Mouse (Mus musculus) layer of hippocampus, postnatal 10 days (tissue): Measurements from ENCODE around the gene Mansc4. TPM values are rescaled to one million over a fixed set of nuclear protein-coding genes. Genes with fewer than 3 reads are reported as not detected.

Experiments used
- DNase-seq, 2 experiments: peaks; one replicate each; pipeline ENCODE4 v3.0.0; 2021; ENCODE audit warnings: low spot score in 2 of 2
- total RNA-seq, 2 experiments: library from RNA; stranded (reverse); gene quantifications; 2 replicates each; pipeline ENCODE4 v1.2.3; 2021

Gene Mansc4
- total RNA-seq, 2 experiments from 2014 or later: 0.87 TPM; not detected in 1

GRCm38 (mm10) chr6:147085398-147086040 lies 1.3 kb downstream of the Mansc4 start:
- DNase-seq: no peak

DNA sequence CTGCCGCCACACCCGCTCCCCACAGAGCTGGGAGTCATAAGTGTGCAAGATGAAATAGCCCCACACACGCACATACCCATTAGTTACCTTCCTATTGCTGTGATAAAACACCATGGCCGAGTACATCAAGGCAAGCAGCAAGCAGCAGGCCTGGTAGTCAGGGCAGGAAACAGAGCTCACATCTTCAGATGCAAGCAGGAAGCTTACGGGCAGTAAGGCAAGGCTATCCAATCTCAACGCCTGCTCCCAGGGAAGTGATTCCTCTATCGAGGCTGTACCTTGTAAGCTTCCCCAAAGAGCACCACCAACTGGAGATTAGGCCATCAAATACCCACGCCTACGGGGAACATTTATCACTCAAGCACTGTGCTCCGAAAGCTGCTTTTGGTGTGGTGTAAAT lies 6.9 kb downstream of the Mansc4 start:
- no peak for DNase-seq

- no peak for DNase-seq
Observed at GRCm38 (mm10) chr6:147076878-147077277, 10.0 kb downstream of the Mansc4 start.

GRCm38 (mm10) chr6:147075808-147076387 lies 10.9 kb downstream of the Mansc4 start:
- DNase-seq: no peak

- no peak for DNase-seq
Observed at GRCm38 (mm10) chr6:147064944-147065261, 21.9 kb downstream of the Mansc4 start.

- no peak for DNase-seq
Observed at GRCm38 (mm10) chr6:147064226-147064943, 22.4 kb downstream of the Mansc4 start.

- no peak for DNase-seq
Observed at GRCm38 (mm10) chr6:147062694-147063093, 24.1 kb downstream of the Mansc4 start.

GRCm38 (mm10) chr6:147062034-147062433 lies 24.8 kb downstream of the Mansc4 start:
- no peak for DNase-seq

- no peak for DNase-seq
Observed at GRCm38 (mm10) chr6:147061630-147062029, 25.2 kb downstream of the Mansc4 start.

DNA sequence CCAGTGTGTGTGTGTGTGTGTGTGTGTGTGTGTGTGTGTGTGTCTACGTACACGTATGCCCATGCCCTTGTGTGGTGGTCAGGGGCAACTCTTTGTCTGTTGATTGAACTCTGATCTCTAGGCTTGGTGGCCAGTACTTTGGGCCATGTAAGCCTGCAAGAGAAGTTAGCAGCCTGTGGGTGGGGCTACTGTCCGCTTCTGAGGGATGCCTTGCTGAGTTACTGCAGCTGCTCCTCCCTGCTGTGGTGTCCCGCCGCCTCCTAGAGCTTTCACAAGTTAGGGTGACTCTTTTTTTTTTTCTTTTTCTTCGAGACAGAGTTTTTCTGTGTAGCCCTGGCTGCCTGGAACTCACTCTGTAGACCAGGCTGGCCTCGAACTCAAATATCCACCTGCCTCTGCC lies 27.5 kb downstream of the Mansc4 start:
- DNase-seq: no peak

DNA sequence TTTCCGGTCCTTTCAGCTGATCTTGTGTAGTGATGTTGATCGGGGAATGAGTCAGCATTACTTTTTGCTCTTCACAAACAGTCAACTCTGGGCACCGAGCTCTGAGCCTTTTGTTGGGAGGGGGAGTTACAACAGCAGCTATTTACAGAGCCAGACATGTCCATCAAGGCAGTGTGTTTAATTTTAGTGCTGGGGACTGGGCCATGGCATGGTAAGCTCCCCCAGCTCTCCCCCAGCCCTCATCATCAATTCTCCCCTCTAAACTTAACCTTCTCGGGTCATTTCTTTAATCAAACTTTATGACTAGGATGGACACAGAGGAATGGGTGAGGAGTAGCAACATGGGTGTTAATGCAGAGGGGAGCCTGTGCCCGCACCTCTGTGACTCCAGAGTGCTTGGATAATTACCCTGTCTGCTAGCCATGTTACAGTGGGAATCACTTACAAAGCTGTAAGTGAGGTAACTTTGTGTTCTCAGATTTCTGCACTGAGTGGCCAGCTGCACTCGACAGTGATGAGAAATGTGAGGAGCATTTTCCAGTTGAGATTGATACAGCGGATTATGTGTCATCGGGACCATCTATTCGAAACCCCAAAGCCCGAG lies 31.4 kb downstream of the Mansc4 start:
- DNase-seq: no peak

GRCm38 (mm10) chr6:147053785-147054646 lies 32.8 kb downstream of the Mansc4 start:
- no peak for DNase-seq

DNA sequence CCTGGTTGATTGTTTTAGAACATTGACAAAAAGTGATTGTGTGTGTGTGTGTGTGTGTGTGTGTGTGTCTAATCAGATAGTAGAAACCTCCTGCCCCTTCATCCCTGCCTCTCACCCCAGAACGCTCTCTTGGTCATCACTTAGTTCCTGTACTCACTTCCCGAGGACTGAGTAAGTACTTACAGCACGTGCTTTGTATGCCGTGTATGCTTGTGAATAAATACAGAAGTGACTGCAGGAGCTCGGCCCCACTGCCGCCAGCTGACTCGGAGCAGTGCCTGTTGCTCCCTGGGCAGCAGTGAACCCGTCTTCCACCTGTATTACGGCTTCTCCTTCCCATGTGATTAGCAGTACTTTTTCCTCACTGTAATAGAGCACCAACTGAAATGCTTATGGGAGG lies 34.4 kb downstream of the Mansc4 start:
- DNase-seq: no peak

- no peak for DNase-seq
Observed at GRCm38 (mm10) chr6:147051666-147052065, 35.2 kb downstream of the Mansc4 start.

DNA sequence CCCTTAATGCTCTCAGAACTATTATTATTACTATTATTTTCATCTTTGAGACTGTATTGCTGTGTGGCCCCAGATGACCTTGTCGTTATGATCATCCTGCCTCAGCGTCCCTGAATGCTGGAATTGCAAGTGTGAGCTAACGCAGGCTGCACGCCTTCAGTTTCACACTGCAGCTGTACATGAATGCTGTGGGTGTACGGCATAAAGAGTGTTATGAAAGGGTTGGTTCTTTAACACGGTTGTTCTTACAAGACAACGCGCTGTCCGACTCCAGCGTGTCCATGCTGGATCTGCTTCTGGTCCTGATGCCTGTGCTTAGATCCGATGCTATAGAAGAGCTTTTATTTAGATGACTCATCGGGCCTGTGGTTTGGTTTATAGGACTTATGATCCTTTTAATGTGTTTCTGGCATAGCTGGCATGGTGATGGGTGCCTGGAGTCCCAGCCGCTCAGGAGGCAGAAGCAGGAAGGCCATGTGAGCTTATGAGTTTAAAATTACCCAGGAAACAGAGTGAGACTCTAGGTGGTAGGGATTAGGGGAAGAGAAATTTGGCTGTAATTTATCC lies 37.5 kb downstream of the Mansc4 start:
- no peak for DNase-seq

DNA sequence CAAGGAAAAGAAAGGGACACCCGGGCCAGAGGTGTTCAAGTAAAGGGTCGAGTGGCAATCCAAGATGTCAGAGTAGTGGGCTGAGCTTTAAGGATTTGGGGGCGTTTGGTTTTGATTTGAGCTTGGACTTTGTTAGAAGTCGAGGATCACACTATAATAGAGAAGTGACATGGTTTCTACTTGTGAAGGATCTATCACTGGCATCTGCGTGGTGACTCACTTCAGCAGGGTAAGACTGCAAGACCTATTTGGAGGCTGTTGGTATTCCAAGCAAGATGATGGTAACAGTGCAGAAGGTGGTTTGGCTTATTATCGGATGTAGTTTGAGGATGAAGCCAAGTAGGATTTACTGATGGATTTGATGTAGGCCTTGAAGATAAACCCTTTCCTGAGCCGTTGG lies 43.2 kb downstream of the Mansc4 start:
- DNase-seq: no peak

DNA sequence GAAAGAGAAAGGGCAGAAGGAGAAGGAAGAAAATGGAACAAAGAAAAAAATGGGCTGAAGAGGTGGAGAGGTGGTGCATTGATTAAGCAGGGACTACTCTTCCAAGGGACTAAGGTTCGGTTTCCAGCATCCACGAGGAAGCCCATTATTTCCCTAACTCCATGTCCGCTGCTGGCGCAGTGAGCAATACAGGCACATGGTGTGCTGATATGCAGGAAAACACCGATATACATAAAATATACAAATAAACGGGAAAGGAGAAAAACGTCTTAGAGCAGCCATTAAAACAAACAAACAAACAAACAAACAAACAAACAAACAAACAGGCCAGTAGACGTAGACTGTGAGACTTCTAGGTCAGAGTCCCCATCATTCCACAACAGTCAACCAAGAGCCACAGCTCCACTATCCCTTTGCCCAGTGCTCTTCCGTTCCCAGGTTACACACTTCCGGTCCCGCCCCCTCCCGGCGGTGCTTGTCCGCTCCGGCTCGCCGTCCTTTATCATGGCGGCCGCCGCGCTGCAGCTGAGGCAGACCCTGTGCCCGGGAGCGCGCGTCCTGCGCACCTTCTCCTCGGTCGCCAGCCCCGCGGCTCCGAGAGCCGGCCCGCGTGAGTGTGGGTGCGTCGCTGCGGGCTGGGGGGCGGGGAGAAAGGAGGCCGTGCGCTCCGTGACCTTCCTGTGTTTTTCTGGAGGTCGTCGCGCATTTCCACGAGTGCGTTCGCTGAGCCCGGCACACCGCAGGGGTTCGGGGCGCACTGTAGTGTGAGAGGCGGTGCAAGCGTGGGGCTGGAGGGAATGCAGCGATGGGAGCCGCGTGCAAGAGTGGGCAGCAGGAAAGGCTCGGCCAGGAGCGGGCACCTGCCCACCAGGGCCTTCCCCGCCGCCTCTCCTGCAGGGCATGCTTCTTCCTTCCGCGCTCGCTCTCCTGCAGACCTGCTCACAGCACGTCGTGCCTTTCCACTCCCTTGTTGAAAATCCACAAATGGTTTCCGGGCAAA lies 44.2 kb downstream of the Mansc4 start, which contains the start of gene Mrps35:
TSS of gene Mrps35 (plus strand) at position 474 of the 1,000 bp plus-strand sequence.
- DNase-seq: peak; percentile 86 to 91

DNA sequence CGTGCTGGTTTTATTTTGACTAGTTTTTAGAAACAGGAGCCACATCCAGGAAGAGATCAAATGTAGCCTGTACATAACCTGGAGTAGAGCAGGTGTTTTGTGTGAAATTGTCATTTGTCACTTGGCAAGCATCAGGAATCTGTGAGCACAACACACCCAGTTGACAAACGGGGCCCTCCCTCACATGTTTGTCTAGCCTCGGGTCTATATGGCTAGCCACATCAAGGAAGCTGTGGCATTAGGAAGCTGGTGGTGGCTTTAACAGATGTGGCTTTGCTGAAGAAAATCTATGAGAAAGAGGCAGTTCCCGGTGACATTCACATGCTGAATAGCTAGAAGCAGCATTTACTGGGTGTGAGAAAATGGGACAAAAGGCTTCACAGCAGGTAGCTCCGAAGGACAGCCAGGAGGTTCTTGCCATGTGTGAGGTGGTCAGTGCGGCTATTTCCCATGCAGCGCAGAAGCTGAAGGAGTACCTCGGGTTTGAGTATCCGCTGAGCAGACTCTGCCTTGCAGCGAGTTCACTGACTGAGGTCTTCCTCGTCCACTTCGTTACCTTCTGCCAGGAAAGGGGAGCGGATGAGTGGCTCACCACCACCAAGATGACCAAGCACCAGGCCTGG lies 54.4 kb downstream of the Mansc4 start, which contains the start of gene Rep15:
TSS of gene Rep15 (plus strand) at position 282 of the 623 bp plus-strand sequence.
- DNase-seq: no peak
